Mouse (Mus musculus) neural tube, embryonic 11.5 days (tissue): ENCODE data around the gene Vpreb3. TPM values are rescaled to one million over a fixed set of nuclear protein-coding genes. Genes with fewer than 3 reads are reported as not detected.
"Not testable (repeated sequence)": the region's sequence is repeated elsewhere in the genome, so short reads cannot be mapped to it uniquely, and the experiment has no call there.

Experiments used
- ATAC-seq: fragments of 200-750 bp; cut with Nextera tagmentation; 2 replicates; pipeline ENCODE4 v1.8.0; 2017; ENCODE audit warnings: moderate number of reproducible peaks, mild to moderate bottlenecking, moderate TSS enrichment, moderate library complexity; ENCODE audit not compliant: insufficient read depth, low FRiP score, low TSS enrichment
- DNase-seq: peaks from one replicate; pipeline ENCODE4 v3.0.0-alpha.2; 2015; ENCODE audit warnings: low spot score
- H3K27ac ChIP-seq: fragments of 300-500 bp; sonication (generic); 2 replicates; pipeline ENCODE4 v1.5.1; 2014; ENCODE audit warnings: low read depth, mild to moderate bottlenecking, low read length
- H3K27me3 ChIP-seq: fragments of 300-500 bp; sonication (generic); 2 replicates; pipeline ENCODE4 v1.6.1; 2014; ENCODE audit warnings: mild to moderate bottlenecking, low read length, mixed read lengths; ENCODE audit not compliant: control insufficient read depth, insufficient read depth
- H3K36me3 ChIP-seq: fragments of 300-500 bp; sonication (generic); 2 replicates; pipeline ENCODE4 v1.6.1; 2014; ENCODE audit warnings: mild to moderate bottlenecking, low read length, moderate library complexity, mixed read lengths; ENCODE audit not compliant: control insufficient read depth, insufficient read depth
- H3K4me1 ChIP-seq: fragments of 300-500 bp; sonication (generic); 2 replicates; pipeline ENCODE4 v1.6.1; 2014; ENCODE audit warnings: low read length, mixed read lengths; ENCODE audit not compliant: control insufficient read depth, insufficient read depth
- H3K4me2 ChIP-seq: fragments of 300-500 bp; sonication (generic); 2 replicates; pipeline ENCODE4 v1.6.1; 2014; ENCODE audit warnings: low read depth, mild to moderate bottlenecking, moderate library complexity
- H3K4me3 ChIP-seq: fragments of 300-500 bp; sonication (generic); 2 replicates; pipeline ENCODE4 v1.5.1; 2014; ENCODE audit warnings: low read depth, low read length
- H3K9ac ChIP-seq: fragments of 300-500 bp; sonication (generic); 2 replicates; pipeline ENCODE4 v1.6.1; 2014; ENCODE audit warnings: mild to moderate bottlenecking, low read length
- H3K9me3 ChIP-seq: fragments of 300-500 bp; sonication (generic); 2 replicates; pipeline ENCODE4 v1.6.1; 2016; ENCODE audit warnings: low read length; ENCODE audit not compliant: control insufficient read depth
- WGBS: fragments of 180-500 bp; shearing (Covaris S2); extraction: QIAGEN DNeasy Blood & Tissue Kit; methylation state at CpG from one replicate; pipeline ENCODE4 v1.1.7; 2014; 5-methylcytosine and 5-hydroxymethylcytosine counted together
- polyA plus RNA-seq: library from polyadenylated mRNA; unstranded; fragments of >200 nt; fragmentation: Nextera tagmentation; extraction: Ambion mirVana; gene quantifications from 2 replicates; pipeline ENCODE4 v1.2.1, GENCODE M21; 2014

Vpreb3 gene
- polyA plus RNA-seq, 1 experiment from 2014 or later, result 0.53 TPM

- H3K27ac ChIP-seq, result no peak overlapping the region
- no peak overlapping the region for H3K4me2 ChIP-seq
- H3K4me3 ChIP-seq, result no peak overlapping the region
- DNase-seq (no peak), ATAC-seq (no peak)
- 80% methylated on average over 5 of the region's 5 CpGs for WGBS
- H3K9ac ChIP-seq, result no peak overlapping the region
- H3K9me3 ChIP-seq, result no peaks in the 10 kb centered on the region
- no peaks in the 10 kb centered on the region for H3K36me3 ChIP-seq
- H3K4me1 ChIP-seq, result 0 out of 2 replicates have a peak, but pooled peaks cover 3% of the 10 kb centered on the region
- no peaks in the 10 kb centered on the region for H3K27me3 ChIP-seq
Measured at GRCm38 (mm10) chr10:75975216-75975615, 32.4 kb downstream of the Vpreb3 start.

GRCm38 (mm10) chr10:75978119-75978834, 35.4 kb downstream of the Vpreb3 start:
- Histone ChIP-seq H3K9me3 (no peaks in the 10 kb centered on the region), H3K4me3 (no peak overlapping the region), H3K27me3 (no peaks in the 10 kb centered on the region), H3K27ac (no peak overlapping the region), H3K4me2 (no peak overlapping the region), H3K4me1 (0 out of 2 replicates have a peak, but pooled peaks cover 3% of the 10 kb centered on the region), H3K36me3 (no peaks in the 10 kb centered on the region), H3K9ac (no peak overlapping the region)
- ATAC-seq (no peak), DNase-seq (no peak)
- 33% methylated on average over 10 of the region's 10 CpGs for WGBS

- no peak overlapping the region for H3K4me3 ChIP-seq
- H3K4me2 ChIP-seq, result no peak overlapping the region
- no peak for DNase-seq
- H3K27me3 ChIP-seq, result no peaks in the 10 kb centered on the region
- 0 out of 2 replicates have a peak, but pooled peaks cover 3% of the 10 kb centered on the region for H3K4me1 ChIP-seq
- H3K9ac ChIP-seq, result no peak overlapping the region
- no peaks in the 10 kb centered on the region for H3K36me3 ChIP-seq
- 70% methylated on average over 5 of the region's 5 CpGs for WGBS
- H3K27ac ChIP-seq, result no peak overlapping the region
- no peak for ATAC-seq
- H3K9me3 ChIP-seq, result no peaks in the 10 kb centered on the region
Measured at GRCm38 (mm10) chr10:75978835-75979157, 35.9 kb downstream of the Vpreb3 start.

- Histone ChIP-seq H3K4me2 (no peak overlapping the region), H3K4me1 (0 out of 2 replicates have a peak, but pooled peaks cover 3% of the 10 kb centered on the region), H3K27me3 (no peaks in the 10 kb centered on the region), H3K4me3 (no peak overlapping the region), H3K36me3 (no peaks in the 10 kb centered on the region), H3K9me3 (no peaks in the 10 kb centered on the region), H3K9ac (no peak overlapping the region), H3K27ac (no peak overlapping the region)
- no peak for ATAC-seq
- 84% methylated on average over 3 of the region's 3 CpGs for WGBS
- DNase-seq, result no peak
Measured at GRCm38 (mm10) chr10:75979432-75979831, 36.6 kb downstream of the Vpreb3 start.

- no peak overlapping the region for H3K27ac ChIP-seq
- no peaks in the 10 kb centered on the region for H3K27me3 ChIP-seq
- ATAC-seq (no peak), DNase-seq (no peak)
- H3K4me1 ChIP-seq, result no peaks in the 10 kb centered on the region
- H3K9ac ChIP-seq, result no peak overlapping the region
- 77% methylated on average over 4 of the region's 4 CpGs for WGBS
- H3K36me3 ChIP-seq, result no peaks in the 10 kb centered on the region
- H3K4me2 ChIP-seq, result no peak overlapping the region
- no peak overlapping the region for H3K4me3 ChIP-seq
- H3K9me3 ChIP-seq, result no peaks in the 10 kb centered on the region
Measured at GRCm38 (mm10) chr10:75990430-75991042, 47.7 kb downstream of the Vpreb3 start.

GRCm38 (mm10) chr10:75993616-75994240, 50.9 kb downstream of the Vpreb3 start:
- Histone ChIP-seq H3K9ac (no peak overlapping the region), H3K4me2 (no peak overlapping the region), H3K27ac (no peak overlapping the region), H3K4me3 (no peak overlapping the region), H3K36me3 (no peaks in the 10 kb centered on the region), H3K9me3 (no peaks in the 10 kb centered on the region), H3K27me3 (no peaks in the 10 kb centered on the region), H3K4me1 (no peaks in the 10 kb centered on the region)
- ATAC-seq (no peak), DNase-seq (no peak)
- 90% methylated on average over 15 of the region's 15 CpGs for WGBS

GRCm38 (mm10) chr10:75994531-75995210, 51.8 kb downstream of the Vpreb3 start:
- not testable (repeated sequence) for H3K36me3 ChIP-seq, H3K27me3 ChIP-seq, ATAC-seq, H3K27ac ChIP-seq, DNase-seq, H3K9ac ChIP-seq, H3K4me1 ChIP-seq, H3K4me2 ChIP-seq, H3K4me3 ChIP-seq, H3K9me3 ChIP-seq
- 85% methylated on average over 12 of the region's 13 CpGs for WGBS

- Histone ChIP-seq H3K4me1 (no peaks in the 10 kb centered on the region), H3K4me3 (no peak overlapping the region), H3K4me2 (no peak overlapping the region), H3K27ac (no peak overlapping the region), H3K9me3 (no peaks in the 10 kb centered on the region), H3K36me3 (no peaks in the 10 kb centered on the region), H3K27me3 (no peaks in the 10 kb centered on the region), H3K9ac (no peak overlapping the region)
- WGBS, result 94% methylated on average over 11 of the region's 11 CpGs
- ATAC-seq (no peak), DNase-seq (no peak)
Measured at GRCm38 (mm10) chr10:75995463-75995862, 52.6 kb downstream of the Vpreb3 start.
